Mouse (Mus musculus): ENCODE data around the gene Ptges3l. TPM values are rescaled to one million over a fixed set of nuclear protein-coding genes. Genes with fewer than 3 reads are reported as not detected.
"Not testable (repeated sequence)": the region's sequence is repeated elsewhere in the genome, so short reads cannot be mapped to it uniquely, and the experiment has no call there.

The Ptges3l gene
- polyA plus RNA-seq, 1 experiment from 2014 or later: 10.3 TPM

- 86% methylated on average over 4 of the region's 4 CpGs for WGBS
These were observed 24.5 kb upstream of the Ptges3l start for GRCm38 (mm10) chr11:101449596-101449995.

GRCm38 (mm10) chr11:101448899-101449298 lies 23.8 kb upstream of the Ptges3l start:
- H3K9me3 ChIP-seq (ENCODE audit: control insufficient read depth, low read length): no peaks in the 10 kb centered on the region
- peak overlapping the region; percentile 50; the same call in 1 of the 2 replicates for H3K9ac ChIP-seq (ENCODE audit: low read depth, low read length)
- no peak overlapping the region for H3K27ac ChIP-seq (ENCODE audit: low read depth, low read length)
- peaks cover 1% of the 10 kb centered on the region; the same call in 1 of the 2 replicates for H3K4me1 ChIP-seq (ENCODE audit: control insufficient read depth, insufficient read depth, low read length)
- H3K27me3 ChIP-seq (ENCODE audit: control insufficient read depth, insufficient read depth, low read length): no peaks in the 10 kb centered on the region
- 91% methylated on average over 4 of the region's 4 CpGs for WGBS
- H3K4me3 ChIP-seq (ENCODE audit: low read length): peak overlapping the region; percentile 35
- ATAC-seq (ENCODE audit: low FRiP score, low TSS enrichment): no peak
- H3K4me2 ChIP-seq (replicated peaks; ENCODE audit: low read depth, low read length): peak overlapping the region; percentile 45
- peaks cover 21% of the 10 kb centered on the region for H3K36me3 ChIP-seq (ENCODE audit: control insufficient read depth, insufficient read depth, low read length)

More at GRCm38 (mm10) chr11:101449596-101449995, 24.5 kb upstream of the Ptges3l start:
- H3K27ac ChIP-seq (ENCODE audit: low read depth, low read length); H3K27me3 ChIP-seq (ENCODE audit: control insufficient read depth, insufficient read depth, low read length); H3K4me2 ChIP-seq (replicated peaks; ENCODE audit: low read depth, low read length); H3K9ac ChIP-seq (ENCODE audit: low read depth, low read length); H3K9me3 ChIP-seq (ENCODE audit: control insufficient read depth, low read length); H3K4me3 ChIP-seq (ENCODE audit: low read length); ATAC-seq (ENCODE audit: low FRiP score, low TSS enrichment); H3K4me1 ChIP-seq (ENCODE audit: control insufficient read depth, insufficient read depth, low read length): not testable (repeated sequence)
- peaks cover 14% of the 10 kb centered on the region for H3K36me3 ChIP-seq (ENCODE audit: control insufficient read depth, insufficient read depth, low read length)

- H3K9me3 ChIP-seq (ENCODE audit: control insufficient read depth, low read length): no peaks in the 10 kb centered on the region
- peaks cover 6% of the 10 kb centered on the region; the same call in 1 of the 2 replicates for H3K4me1 ChIP-seq (ENCODE audit: control insufficient read depth, insufficient read depth, low read length)
- H3K4me2 ChIP-seq (replicated peaks; ENCODE audit: low read depth, low read length): peak within 1 kb of the TSS; percentile 45
- ATAC-seq (ENCODE audit: low FRiP score, low TSS enrichment): peak; percentile 32; the same call in 1 of the 2 replicates
- H3K4me3 ChIP-seq (ENCODE audit: low read length): peak within 1 kb of the TSS; percentile 35
- no peaks in the 10 kb centered on the region for H3K27me3 ChIP-seq (ENCODE audit: control insufficient read depth, insufficient read depth, low read length)
- H3K27ac ChIP-seq (ENCODE audit: low read depth, low read length): peak within 1 kb of the TSS; percentile 17; the same call in 1 of the 2 replicates
- 29% methylated on average over 10 of the region's 10 CpGs for WGBS
- peak within 1 kb of the TSS; percentile 50; the same call in 1 of the 2 replicates for H3K9ac ChIP-seq (ENCODE audit: low read depth, low read length)
- H3K36me3 ChIP-seq (ENCODE audit: control insufficient read depth, insufficient read depth, low read length): peaks cover 27% of the 10 kb centered on the region
These were observed 23.2 kb upstream of the Ptges3l start, which contains the start of gene Ifi35 for GRCm38 (mm10) chr11:101448274-101448746. Gene Ifi35, plus strand, starts transcription at chr11:101448407.

GRCm38 (mm10) chr11:101447786-101448185 lies 22.7 kb upstream of the Ptges3l start:
- H3K27ac ChIP-seq (ENCODE audit: low read depth, low read length): peak overlapping the region; percentile 17; the same call in 1 of the 2 replicates
- H3K36me3 ChIP-seq (ENCODE audit: control insufficient read depth, insufficient read depth, low read length): peaks cover 27% of the 10 kb centered on the region
- H3K9ac ChIP-seq (ENCODE audit: low read depth, low read length): no peak overlapping the region
- 84% methylated on average over 5 of the region's 5 CpGs for WGBS
- no peak overlapping the region for H3K4me2 ChIP-seq (replicated peaks; ENCODE audit: low read depth, low read length)
- H3K27me3 ChIP-seq (ENCODE audit: control insufficient read depth, insufficient read depth, low read length): no peaks in the 10 kb centered on the region
- ATAC-seq (ENCODE audit: low FRiP score, low TSS enrichment): no peak
- no peak overlapping the region for H3K4me3 ChIP-seq (ENCODE audit: low read length)
- peaks cover 6% of the 10 kb centered on the region; the same call in 1 of the 2 replicates for H3K4me1 ChIP-seq (ENCODE audit: control insufficient read depth, insufficient read depth, low read length)
- H3K9me3 ChIP-seq (ENCODE audit: control insufficient read depth, low read length): no peaks in the 10 kb centered on the region

GRCm38 (mm10) chr11:101446860-101447259 lies 21.7 kb upstream of the Ptges3l start:
- not testable (repeated sequence) for H3K9ac ChIP-seq (ENCODE audit: low read depth, low read length); H3K4me1 ChIP-seq (ENCODE audit: control insufficient read depth, insufficient read depth, low read length); H3K4me2 ChIP-seq (replicated peaks; ENCODE audit: low read depth, low read length); H3K27me3 ChIP-seq (ENCODE audit: control insufficient read depth, insufficient read depth, low read length); H3K4me3 ChIP-seq (ENCODE audit: low read length); ATAC-seq (ENCODE audit: low FRiP score, low TSS enrichment); H3K9me3 ChIP-seq (ENCODE audit: control insufficient read depth, low read length); H3K27ac ChIP-seq (ENCODE audit: low read depth, low read length)
- peaks cover 27% of the 10 kb centered on the region for H3K36me3 ChIP-seq (ENCODE audit: control insufficient read depth, insufficient read depth, low read length)
- WGBS: 86% methylated on average over 8 of the region's 8 CpGs

GRCm38 (mm10) chr11:101446319-101446718 lies 21.2 kb upstream of the Ptges3l start:
- Histone ChIP-seq H3K9me3 (ENCODE audit: control insufficient read depth, low read length) (no peaks in the 10 kb centered on the region), H3K4me2 (replicated peaks; ENCODE audit: low read depth, low read length) (no peak overlapping the region), H3K27me3 (ENCODE audit: control insufficient read depth, insufficient read depth, low read length) (no peaks in the 10 kb centered on the region), H3K4me3 (ENCODE audit: low read length) (no peak overlapping the region), H3K9ac (ENCODE audit: low read depth, low read length) (no peak overlapping the region), H3K27ac (ENCODE audit: low read depth, low read length) (no peak overlapping the region), H3K4me1 (ENCODE audit: control insufficient read depth, insufficient read depth, low read length) (peaks cover 6% of the 10 kb centered on the region; the same call in 1 of the 2 replicates), H3K36me3 (ENCODE audit: control insufficient read depth, insufficient read depth, low read length) (peaks cover 27% of the 10 kb centered on the region)
- WGBS: 74% methylated on average over 1 of the region's 1 CpGs
- no peak for ATAC-seq (ENCODE audit: low FRiP score, low TSS enrichment)

- H3K9ac ChIP-seq (ENCODE audit: low read depth, low read length): peak overlapping the region; percentile 88
- no peaks in the 10 kb centered on the region for H3K27me3 ChIP-seq (ENCODE audit: control insufficient read depth, insufficient read depth, low read length)
- H3K4me1 ChIP-seq (ENCODE audit: control insufficient read depth, insufficient read depth, low read length): peaks cover 6% of the 10 kb centered on the region; the same call in 1 of the 2 replicates
- H3K36me3 ChIP-seq (ENCODE audit: control insufficient read depth, insufficient read depth, low read length): peaks cover 27% of the 10 kb centered on the region
- under 1% methylated on average over 14 of the region's 14 CpGs for WGBS
- peak overlapping the region; percentile 71 for H3K4me2 ChIP-seq (replicated peaks; ENCODE audit: low read depth, low read length)
- H3K9me3 ChIP-seq (ENCODE audit: control insufficient read depth, low read length): no peaks in the 10 kb centered on the region
- peak; percentile 5; the same call in 1 of the 2 replicates for ATAC-seq (ENCODE audit: low FRiP score, low TSS enrichment)
- peak overlapping the region; percentile 69 for H3K4me3 ChIP-seq (ENCODE audit: low read length)
- peak overlapping the region; percentile 86 for H3K27ac ChIP-seq (ENCODE audit: low read depth, low read length)
These were observed 17.6 kb upstream of the Ptges3l start for GRCm38 (mm10) chr11:101442760-101443159.

GRCm38 (mm10) chr11:101442127-101442693 lies 17.1 kb upstream of the Ptges3l start, which contains the start of gene Rpl27:
Gene Rpl27, plus strand, starts transcription at chr11:101442298.
- peaks cover 27% of the 10 kb centered on the region for H3K36me3 ChIP-seq (ENCODE audit: control insufficient read depth, insufficient read depth, low read length)
- peak within 1 kb of the TSS; percentile 69 for H3K4me3 ChIP-seq (ENCODE audit: low read length)
- peak; percentile 97 for ATAC-seq (ENCODE audit: low FRiP score, low TSS enrichment)
- peak within 1 kb of the TSS; percentile 71 for H3K4me2 ChIP-seq (replicated peaks; ENCODE audit: low read depth, low read length)
- H3K27ac ChIP-seq (ENCODE audit: low read depth, low read length): peak within 1 kb of the TSS; percentile 86
- H3K4me1 ChIP-seq (ENCODE audit: control insufficient read depth, insufficient read depth, low read length): peaks cover 6% of the 10 kb centered on the region; the same call in 1 of the 2 replicates
- H3K9ac ChIP-seq (ENCODE audit: low read depth, low read length): peak within 1 kb of the TSS; percentile 88
- H3K9me3 ChIP-seq (ENCODE audit: control insufficient read depth, low read length): no peaks in the 10 kb centered on the region
- WGBS: under 1% methylated on average over 42 of the region's 42 CpGs
- H3K27me3 ChIP-seq (ENCODE audit: control insufficient read depth, insufficient read depth, low read length): no peaks in the 10 kb centered on the region

Data from kidney, embryonic 14.5 days (tissue).